Mouse (Mus musculus) ES-E14 (cell line): ENCODE measurements around the gene Fbxw4. TPM values are rescaled to one million over a fixed set of nuclear protein-coding genes. Genes with fewer than 3 reads are reported as not detected.

Experiments
- DNase-seq: peaks from one replicate; pipeline ENCODE4 v3.0.0-alpha.2; 2013; ENCODE audit warnings: low read depth, low spot score
- H3K27ac ChIP-seq: 2 replicates; pipeline ENCODE4 v1.5.1; 2012; ENCODE audit warnings: low read depth, mild to moderate bottlenecking, low read length, moderate library complexity, mixed read lengths; ENCODE audit not compliant: poor library complexity, insufficient read depth, severe bottlenecking
- H3K36me3 ChIP-seq: 2 replicates; pipeline ENCODE4 v1.6.1; 2012; ENCODE audit warnings: mild to moderate bottlenecking, low read length, moderate library complexity, mixed read lengths; ENCODE audit not compliant: control insufficient read depth, poor library complexity, insufficient read depth, severe bottlenecking
- H3K4me1 ChIP-seq, 2 experiments: fragments of 150-350 bp in 1 of 2; sonication (generic) in 1 of 2; 2 replicates each; pipeline ENCODE4 v1.6.1; 2012; ENCODE audit warnings: low read length in 2 of 2, mild to moderate bottlenecking in 1 of 2, mixed read lengths in 1 of 2; ENCODE audit not compliant: control insufficient read depth in 2 of 2, insufficient read depth in 2 of 2, poor library complexity in 1 of 2
- H3K4me3 ChIP-seq, 2 experiments: fragments of 150-350 bp in 1 of 2; sonication (generic) in 1 of 2; 2 replicates each; pipeline ENCODE4 v1.5.1; 2012; ENCODE audit warnings: low read length in 2 of 2, low read depth in 1 of 2, mild to moderate bottlenecking in 1 of 2, mixed read lengths in 1 of 2; ENCODE audit not compliant: insufficient read depth in 1 of 2, poor library complexity in 1 of 2, severe bottlenecking in 1 of 2
- H3K9ac ChIP-seq: 2 replicates; pipeline ENCODE4 v1.6.1; 2012; ENCODE audit warnings: low read depth, mild to moderate bottlenecking, low read length, mixed read lengths; ENCODE audit not compliant: poor library complexity, insufficient read depth, severe bottlenecking
- H3K9me3 ChIP-seq: fragments of 150-350 bp; sonication (generic); 2 replicates; pipeline ENCODE4 v1.6.1; 2012; ENCODE audit warnings: low read depth, mild to moderate bottlenecking, low read length; ENCODE audit not compliant: control insufficient read depth, insufficient read depth
- CHD2 ChIP-seq: IDR thresholded peaks from 2 replicates; pipeline ENCODE4 v1.6.1; 2014; ENCODE audit warnings: mild to moderate bottlenecking, low read depth, low read length, inconsistent platforms
- HCFC1 ChIP-seq: IDR thresholded peaks from 2 replicates; pipeline ENCODE4 v1.6.1; 2012; ENCODE audit warnings: low read length, inconsistent platforms, borderline replicate concordance; ENCODE audit not compliant: insufficient read depth
- MAFK ChIP-seq: IDR thresholded peaks from 2 replicates; pipeline ENCODE4 v1.6.1; 2014; ENCODE audit warnings: mild to moderate bottlenecking, low read depth, low read length, inconsistent platforms; ENCODE audit not compliant: insufficient read depth
- ZC3H11A ChIP-seq: IDR thresholded peaks from 2 replicates; pipeline ENCODE4 v1.6.1; 2012; ENCODE audit warnings: low read depth, mild to moderate bottlenecking, inconsistent platforms, low read length, borderline replicate concordance
- ZNF384 ChIP-seq: IDR thresholded peaks from 2 replicates; pipeline ENCODE4 v1.6.1; 2012; ENCODE audit warnings: low read depth, low read length, inconsistent platforms
- in situ Hi-C, 2 experiments: fragments of 600-800 bp; cut with MboI; formaldehyde crosslinking; loops; one replicate each; pipeline ENCODE4 v1.15.1; 2025; ENCODE audit warnings: low sequenced_read_pairs in 2 of 2, inconsistent platforms in 1 of 2; ENCODE audit not compliant: unreplicated experiment in 2 of 2
- total RNA-seq: library from RNA; depleted of rRNA; stranded (reverse); fragments of 300-350 nt; gene quantifications from 2 replicates; pipeline ENCODE4 v1.2.3, GENCODE M21; 2012

Fbxw4 gene
- total RNA-seq, 1 experiment = 6.3 TPM

- Histone ChIP-seq H3K4me3 (no peak overlapping the region), H3K4me1 (peaks cover 0 to 12% of the 10 kb centered on the region in 2 experiments; a peak in 1 of 4 replicates), H3K36me3 (no peaks in the 10 kb centered on the region), H3K27ac (no peak overlapping the region), H3K9ac (no peak overlapping the region; the same call in 1 of the 2 replicates), H3K9me3 (no peaks in the 10 kb centered on the region)
- in situ Hi-C loops = loop anchor here in 1 of 2 experiments (10.0 kb wide), 1 partner anchor 172 kb away; the partner anchor contains the start of genes Fgf8 and Npm3
- no peak for DNase-seq
- TF ChIP-seq ZC3H11A (no peak), ZNF384 (no peak), CHD2 (no peak), HCFC1 (no peak), MAFK (no peak)
Observed at GRCm38 (mm10) chr19:45573033-45573432, 87.1 kb downstream of the Fbxw4 start.

- H3K9ac ChIP-seq = no peak overlapping the region
- no peak for DNase-seq
- no peaks in the 10 kb centered on the region for H3K36me3 ChIP-seq
- no peaks in the 10 kb centered on the region for H3K9me3 ChIP-seq
- in situ Hi-C loops = no loop called here
- no peak for TF ChIP-seq CHD2
- H3K4me3 ChIP-seq = no peak overlapping the region
- no peak overlapping the region for H3K27ac ChIP-seq
- H3K4me1 ChIP-seq = peaks cover 0 to 10% of the 10 kb centered on the region in 2 experiments; a peak in 1 of 4 replicates
Observed at GRCm38 (mm10) chr19:45567367-45567766, 92.7 kb downstream of the Fbxw4 start.

GRCm38 (mm10) chr19:45565925-45566715 lies 94.0 kb downstream of the Fbxw4 start:
- in situ Hi-C loops = no loop called here
- DNase-seq = no peak
- no peaks in the 10 kb centered on the region for H3K9me3 ChIP-seq
- no peak overlapping the region for H3K4me3 ChIP-seq
- TF ChIP-seq ZC3H11A (no peak), CHD2 (no peak), ZNF384 (no peak), HCFC1 (no peak), MAFK (no peak)
- H3K36me3 ChIP-seq = no peaks in the 10 kb centered on the region
- H3K9ac ChIP-seq = no peak overlapping the region
- peaks cover 0 to 10% of the 10 kb centered on the region in 2 experiments; a peak in 1 of 4 replicates for H3K4me1 ChIP-seq
- no peak overlapping the region for H3K27ac ChIP-seq

DNA sequence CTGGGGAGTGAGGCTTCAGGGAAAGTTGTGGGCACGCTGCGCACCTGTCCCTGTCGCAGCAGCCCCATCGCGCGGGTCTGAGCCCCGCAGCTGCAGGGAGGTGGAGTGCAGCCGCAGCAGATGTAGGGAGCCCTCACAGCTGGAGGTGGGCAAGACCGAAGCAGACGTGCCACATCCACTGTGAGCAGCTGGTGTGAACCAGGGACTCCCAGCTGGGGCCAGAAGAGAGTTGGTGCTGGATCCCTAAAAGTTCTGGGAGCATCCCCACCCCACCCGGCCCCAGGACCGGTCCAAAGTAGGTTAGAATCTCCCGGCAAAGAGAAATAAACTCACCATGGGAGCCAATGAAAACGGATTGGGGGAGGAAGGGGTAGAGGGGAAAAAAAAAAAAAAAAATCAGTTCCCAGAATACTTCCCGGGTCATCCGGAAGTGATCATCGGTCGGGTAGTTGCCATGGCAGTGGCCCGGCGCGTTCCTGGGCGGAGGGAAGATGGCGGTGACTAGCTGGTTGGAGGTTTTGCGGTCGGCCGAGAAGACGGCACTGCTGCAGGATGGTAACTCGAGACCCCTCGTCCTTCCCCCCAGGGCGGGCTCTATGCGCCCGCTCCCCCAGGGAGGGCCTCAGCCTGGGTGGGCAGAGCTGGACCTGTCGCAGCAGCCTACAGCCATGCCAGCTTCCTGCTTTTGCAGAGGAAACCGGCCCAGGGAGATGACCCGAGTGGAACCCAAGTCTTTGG lies 99.8 kb downstream of the Fbxw4 start, which contains the start of the genes Poll and Gm17018:
Gene Poll, minus strand, starts transcription at position 379 of the 738 bp plus-strand sequence.
Gene Gm17018, plus strand, starts transcription at position 463 of the 738 bp plus-strand sequence.
- H3K9ac ChIP-seq = peak within 1 kb of the TSS; percentile 80
- H3K9me3 ChIP-seq = no peaks in the 10 kb centered on the region
- H3K27ac ChIP-seq = peak within 1 kb of the TSS; percentile 17; the same call in 1 of the 2 replicates
- DNase-seq = peak; percentile 65
- in situ Hi-C loops = no loop called here
- peak within 1 kb of the TSS; percentile 87 to 94 for H3K4me3 ChIP-seq
- H3K36me3 ChIP-seq = peaks cover 10% of the 10 kb centered on the region
- TF ChIP-seq HCFC1 (peak; percentile 81), ZC3H11A (no peak), CHD2 (peak; percentile 72; the same call in 1 of the 2 replicates), MAFK (peak; percentile 28; the same call in 1 of the 2 replicates), ZNF384 (peak; percentile 100)
- peaks cover 2 to 3% of the 10 kb centered on the region in 2 experiments; a peak in 2 of 4 replicates for H3K4me1 ChIP-seq
